Mouse (Mus musculus) stomach, postnatal 0 days (tissue): ENCODE data around the gene Rabep2.

Experiments used
- CTCF ChIP-seq: IDR thresholded peaks from 2 replicates; pipeline ENCODE4 v1.5.1; 2016; ENCODE audit warnings: antibody characterized with exemption, low read depth, mild to moderate bottlenecking, moderate library complexity
- EP300 ChIP-seq: optimal IDR thresholded peaks from 2 replicates; pipeline ENCODE3; 2016; ENCODE audit warnings: antibody characterized with exemption

- no peak for TF ChIP-seq CTCF
- no peak for TF ChIP-seq EP300
Observed at GRCm38 (mm10) chr7:126411061-126411460, 17.5 kb upstream of the Rabep2 start.
